ENCODE assay signal across 9 mouse cellular contexts in genomic region chr2:181218881-181219485, GRCm38 (mm10). TPM values are rescaled to one million over a fixed set of nuclear protein-coding genes. Genes with fewer than 3 reads are reported as not detected.
DNase-seq lines count a peak whose midpoint lies in the region; ATAC-seq and TF ChIP-seq lines count a peak whose summit lies in the region.
"Had no signal": no experiment of that assay in that cellular context is flagged by ENCODE, and none has a peak within 500 bp of the region (broad histone marks: within the 10 kb centered on the region; RNA-seq: fewer than 3 reads in every experiment).

No protein-coding gene starts in this region.

- no peak overlapping the region for H3K9ac ChIP-seq in intestine, embryonic 14.5 days (ENCODE audit: low read length)
- no peak overlapping the region for H3K9ac ChIP-seq in intestine, postnatal 0 days (ENCODE audit: low read depth, low read length)
- H3K9ac ChIP-seq in intestine, embryonic 15.5 days: no peak overlapping the region
- no peak overlapping the region for H3K9ac ChIP-seq in neural tube, embryonic 15.5 days (replicated peaks)

- DNase-seq in intestine, embryonic 14.5 days (ENCODE audit: low spot score): no peak
- no peak for DNase-seq in thymus, adult 2 months
- no peak for DNase-seq in thymus, postnatal 36 days
- no peak for DNase-seq in embryo, embryonic 10.5 days (ENCODE audit: low spot score)
- DNase-seq in urinary bladder, adult 18-20 months (ENCODE audit: low spot score in 2 of 2): no peak

- no peaks in the 10 kb centered on the region for H3K36me3 ChIP-seq in intestine, embryonic 14.5 days (ENCODE audit: control insufficient read depth, insufficient read depth, low read length)
- no peaks in the 10 kb centered on the region for H3K36me3 ChIP-seq in intestine, postnatal 0 days (ENCODE audit: control insufficient read depth, insufficient read depth)
- no peaks in the 10 kb centered on the region for H3K36me3 ChIP-seq in thymus, adult 2 months (ENCODE audit: control insufficient read depth, insufficient read depth, low read length)
- no peaks in the 10 kb centered on the region for H3K36me3 ChIP-seq in intestine, embryonic 15.5 days
- H3K36me3 ChIP-seq in neural tube, embryonic 15.5 days: no peaks in the 10 kb centered on the region
- H3K36me3 ChIP-seq: neural tube, embryonic 12.5 days had no signal

- TF ChIP-seq CTCF in intestine, postnatal 0 days (IDR thresholded peaks at IDR 0.05; ENCODE audit: low read depth): no peak
- TF ChIP-seq CTCF in thymus, adult 2 months (IDR thresholded peaks at IDR 0.05; ENCODE audit: borderline replicate concordance, control insufficient read depth, extremely low read depth, insufficient read depth, low read length, poor library complexity): no peak

- ATAC-seq in intestine, embryonic 14.5 days (replicated peaks; ENCODE audit: low FRiP score, low TSS enrichment, low read depth): no peak
- no peak for ATAC-seq in intestine, postnatal 0 days
- ATAC-seq in intestine, embryonic 15.5 days: no peak
- no peak for ATAC-seq in neural tube, embryonic 15.5 days (ENCODE audit: low FRiP score)

- no peak overlapping the region for H3K4me3 ChIP-seq in intestine, embryonic 14.5 days (ENCODE audit: low read depth, low read length)
- H3K4me3 ChIP-seq in intestine, postnatal 0 days (ENCODE audit: low read depth, low read length): no peak overlapping the region
- no peak overlapping the region for H3K4me3 ChIP-seq in thymus, adult 2 months (ENCODE audit: control insufficient read depth, insufficient read depth, low read length)
- no peak overlapping the region for H3K4me3 ChIP-seq in intestine, embryonic 15.5 days (replicated peaks)
- no peak overlapping the region for H3K4me3 ChIP-seq in neural tube, embryonic 15.5 days (replicated peaks)

- TF ChIP-seq POLR2A in thymus, adult 2 months (IDR thresholded peaks at IDR 0.05; ENCODE audit: control insufficient read depth, extremely low read depth, insufficient read depth, low read length, poor library complexity): no peak

- 0 out of 2 replicates have a peak overlapping the region, but pooled peaks have one; percentile 56 for H3K4me2 ChIP-seq in intestine, embryonic 14.5 days (ENCODE audit: low read length)
- H3K4me2 ChIP-seq in intestine, postnatal 0 days (replicated peaks; ENCODE audit: low read depth): no peak overlapping the region
- H3K4me2 ChIP-seq in intestine, embryonic 15.5 days (replicated peaks): peak overlapping the region; percentile 65; the same call in 1 of the 2 replicates
- 0 out of 2 replicates have a peak overlapping the region, but pooled peaks have one; percentile 58 for H3K4me2 ChIP-seq in neural tube, embryonic 15.5 days

- 59% methylated on average over 5 of the region's 5 CpGs for WGBS in intestine, embryonic 14.5 days
- WGBS in intestine, postnatal 0 days: 65% methylated on average over 5 of the region's 5 CpGs
- WGBS in thymus, adult 2 months: 37% methylated on average over 5 of the region's 5 CpGs
- 55% methylated on average over 5 of the region's 5 CpGs for WGBS in intestine, embryonic 15.5 days
- 67% methylated on average over 5 of the region's 5 CpGs for WGBS in neural tube, embryonic 15.5 days

- H3K4me1 ChIP-seq in intestine, embryonic 14.5 days (replicated peaks; ENCODE audit: control insufficient read depth, insufficient read depth, low read length): peaks cover 15% of the 10 kb centered on the region; the same call in 1 of the 2 replicates
- H3K4me1 ChIP-seq in intestine, postnatal 0 days (replicated peaks; ENCODE audit: control insufficient read depth, insufficient read depth, low read length): no peaks in the 10 kb centered on the region
- H3K4me1 ChIP-seq in thymus, adult 2 months (replicated peaks; ENCODE audit: control insufficient read depth, insufficient read depth, low read length): peaks cover 18% of the 10 kb centered on the region
- peaks cover 9% of the 10 kb centered on the region for H3K4me1 ChIP-seq in intestine, embryonic 15.5 days (replicated peaks)
- H3K4me1 ChIP-seq in neural tube, embryonic 15.5 days: peaks cover 14% of the 10 kb centered on the region

- no peaks in the 10 kb centered on the region for H3K9me3 ChIP-seq in intestine, embryonic 14.5 days (ENCODE audit: control insufficient read depth, low read length)
- no peaks in the 10 kb centered on the region for H3K9me3 ChIP-seq in intestine, postnatal 0 days (ENCODE audit: control insufficient read depth)
- no peaks in the 10 kb centered on the region for H3K9me3 ChIP-seq in intestine, embryonic 15.5 days
- no peaks in the 10 kb centered on the region for H3K9me3 ChIP-seq in neural tube, embryonic 15.5 days (replicated peaks)
- H3K9me3 ChIP-seq: neural tube, embryonic 12.5 days had no signal

- H3K27ac ChIP-seq in intestine, embryonic 14.5 days (ENCODE audit: low read depth): no peak overlapping the region
- H3K27ac ChIP-seq in intestine, postnatal 0 days (ENCODE audit: low read depth, low read length): no peak overlapping the region
- H3K27ac ChIP-seq in thymus, adult 2 months (ENCODE audit: control insufficient read depth, insufficient read depth, low read length): peak overlapping the region; percentile 87
- 0 out of 2 replicates have a peak overlapping the region, but pooled peaks have one; percentile 49 for H3K27ac ChIP-seq in intestine, embryonic 15.5 days
- peak overlapping the region; percentile 29; the same call in 1 of the 2 replicates for H3K27ac ChIP-seq in neural tube, embryonic 15.5 days (replicated peaks)
- H3K27ac ChIP-seq: neural tube, embryonic 12.5 days had no signal

- H3K27me3 ChIP-seq in intestine, embryonic 14.5 days (replicated peaks; ENCODE audit: control insufficient read depth, insufficient read depth, low read length): peaks cover 4% of the 10 kb centered on the region
- H3K27me3 ChIP-seq in intestine, postnatal 0 days (replicated peaks; ENCODE audit: control insufficient read depth, insufficient read depth, low read length): no peaks in the 10 kb centered on the region
- H3K27me3 ChIP-seq in thymus, adult 2 months (ENCODE audit: control insufficient read depth, insufficient read depth, low read length): no peaks in the 10 kb centered on the region
- peaks cover 5% of the 10 kb centered on the region for H3K27me3 ChIP-seq in intestine, embryonic 15.5 days (replicated peaks)
- peaks cover 5% of the 10 kb centered on the region; the same call in 1 of the 2 replicates for H3K27me3 ChIP-seq in neural tube, embryonic 15.5 days (replicated peaks)

RNA-seq across cellular contexts. Expression of gene Fndc11, which starts 0.8 kb away (rescaled TPM):
- not detected in 2 replicates for polyA plus RNA-seq in intestine, embryonic 14.5 days (2014; fragmentation: Nextera tagmentation; extraction: Ambion mirVana)
- polyA plus RNA-seq in intestine, postnatal 0 days (2015; fragmentation: Nextera tagmentation; extraction: Ambion mirVana): 0.13 TPM in 1 of 2 replicates, not detected in the other
- 0.85 and 0.88 TPM in 2 replicates for polyA plus RNA-seq in thymus, adult 2 months (2012; rRNA removed)
- not detected in 2 replicates for polyA plus RNA-seq in intestine, embryonic 15.5 days (2015; fragmentation: Nextera tagmentation; extraction: Ambion mirVana)
- polyA plus RNA-seq in neural tube, embryonic 15.5 days (2015; fragmentation: Nextera tagmentation; extraction: Ambion mirVana): 0.20 and 0.22 TPM in 2 replicates
- polyA plus RNA-seq: neural tube, embryonic 12.5 days had no signal

RNA-seq across cellular contexts. Expression of gene Srms, which starts 6.0 kb away (rescaled TPM):
- polyA plus RNA-seq in intestine, embryonic 14.5 days (2014; fragmentation: Nextera tagmentation; extraction: Ambion mirVana): 0.09 TPM in 1 of 2 replicates, not detected in the other
- polyA plus RNA-seq in intestine, postnatal 0 days (2015; fragmentation: Nextera tagmentation; extraction: Ambion mirVana): 0.17 and 0.20 TPM in 2 replicates
- 0.71 and 0.86 TPM in 2 replicates for polyA plus RNA-seq in thymus, adult 2 months (2012; rRNA removed)
- 0.05 TPM in 1 of 2 replicates, not detected in the other for polyA plus RNA-seq in intestine, embryonic 15.5 days (2015; fragmentation: Nextera tagmentation; extraction: Ambion mirVana)
- polyA plus RNA-seq in neural tube, embryonic 15.5 days (2015; fragmentation: Nextera tagmentation; extraction: Ambion mirVana): 0.17 and 0.36 TPM in 2 replicates

RNA-seq across cellular contexts. Expression of gene Ptk6, which starts 16.4 kb away (rescaled TPM):
- not detected in 2 replicates for polyA plus RNA-seq in intestine, embryonic 14.5 days (2014; fragmentation: Nextera tagmentation; extraction: Ambion mirVana)
- polyA plus RNA-seq in intestine, postnatal 0 days (2015; fragmentation: Nextera tagmentation; extraction: Ambion mirVana): 1.9 and 2.4 TPM in 2 replicates
- polyA plus RNA-seq in thymus, adult 2 months (2012; rRNA removed): 0.22 and 0.32 TPM in 2 replicates
- 0.14 and 0.21 TPM in 2 replicates for polyA plus RNA-seq in intestine, embryonic 15.5 days (2015; fragmentation: Nextera tagmentation; extraction: Ambion mirVana)
- polyA plus RNA-seq in neural tube, embryonic 15.5 days (2015; fragmentation: Nextera tagmentation; extraction: Ambion mirVana): 0.05 TPM in 1 of 2 replicates, not detected in the other
- polyA plus RNA-seq: neural tube, embryonic 12.5 days had no signal

RNA-seq across cellular contexts. Expression of gene Helz2, which starts 22.8 kb away (rescaled TPM):
- 2.6 and 2.8 TPM in 2 replicates for polyA plus RNA-seq in intestine, embryonic 14.5 days (2014; fragmentation: Nextera tagmentation; extraction: Ambion mirVana)
- 5.7 and 6.9 TPM in 2 replicates for polyA plus RNA-seq in intestine, postnatal 0 days (2015; fragmentation: Nextera tagmentation; extraction: Ambion mirVana)
- 106 and 116 TPM in 2 replicates for polyA plus RNA-seq in thymus, adult 2 months (2012; rRNA removed)
- polyA plus RNA-seq in intestine, embryonic 15.5 days (2015; fragmentation: Nextera tagmentation; extraction: Ambion mirVana): 2.2 and 2.8 TPM in 2 replicates
- 0.37 and 0.91 TPM in 2 replicates for polyA plus RNA-seq in neural tube, embryonic 15.5 days (2015; fragmentation: Nextera tagmentation; extraction: Ambion mirVana)

RNA-seq across cellular contexts. Expression of gene Ppdpf, which starts 31.9 kb away (rescaled TPM):
- polyA plus RNA-seq in intestine, embryonic 14.5 days (2014; fragmentation: Nextera tagmentation; extraction: Ambion mirVana): 350 and 369 TPM in 2 replicates
- 197 TPM in 2 replicates for polyA plus RNA-seq in intestine, postnatal 0 days (2015; fragmentation: Nextera tagmentation; extraction: Ambion mirVana)
- polyA plus RNA-seq in thymus, adult 2 months (2012; rRNA removed): 191 and 219 TPM in 2 replicates
- polyA plus RNA-seq in intestine, embryonic 15.5 days (2015; fragmentation: Nextera tagmentation; extraction: Ambion mirVana): 264 and 275 TPM in 2 replicates
- 361 and 401 TPM in 2 replicates for polyA plus RNA-seq in neural tube, embryonic 15.5 days (2015; fragmentation: Nextera tagmentation; extraction: Ambion mirVana)

Comparison
In these comparisons a context has a peak if more than half of its experiments do, and no peak if none do; other contexts are left out.
1. H3K27ac ChIP-seq: peak in thymus, adult 2 months (single experiment), intestine, embryonic 15.5 days (single experiment) and neural tube, embryonic 15.5 days (single experiment); none in intestine, embryonic 14.5 days (single experiment) and intestine, postnatal 0 days (single experiment).